Mouse (Mus musculus): Measurements from ENCODE around the gene Bbx. TPM values are rescaled to one million over a fixed set of nuclear protein-coding genes. Genes with fewer than 3 reads are reported as not detected.

Gene Bbx
- polyA plus RNA-seq, 1 experiment from 2014 or later, result 29.9 TPM

- no peaks in the 10 kb centered on the region for H3K9me3 ChIP-seq
- WGBS, result 76% methylated on average over 16 of the region's 16 CpGs
- no peaks in the 10 kb centered on the region for H3K36me3 ChIP-seq
- peaks cover 9% of the 10 kb centered on the region for H3K4me1 ChIP-seq (replicated peaks)
- no peak for ATAC-seq (ENCODE audit: low FRiP score)
- no peak overlapping the region for H3K9ac ChIP-seq
- H3K4me2 ChIP-seq, result no peak overlapping the region
- no peaks in the 10 kb centered on the region for H3K27me3 ChIP-seq
- H3K27ac ChIP-seq, result no peak overlapping the region
- no peak overlapping the region for H3K4me3 ChIP-seq
Observed at GRCm38 (mm10) chr16:50167231-50167982, 264.8 kb downstream of the Bbx start.

GRCm38 (mm10) chr16:50160418-50161271 lies 271.5 kb downstream of the Bbx start:
- WGBS, result 94% methylated on average over 11 of the region's 11 CpGs
- Histone ChIP-seq H3K4me3 (no peak overlapping the region), H3K9ac (no peak overlapping the region), H3K4me2 (no peak overlapping the region), H3K27ac (no peak overlapping the region), H3K9me3 (no peaks in the 10 kb centered on the region), H3K4me1 (replicated peaks) (peaks cover 4% of the 10 kb centered on the region; the same call in 1 of the 2 replicates), H3K36me3 (no peaks in the 10 kb centered on the region), H3K27me3 (no peaks in the 10 kb centered on the region)
- 0 out of 2 replicates have a peak, but pooled peaks have one; percentile 49 for ATAC-seq (ENCODE audit: low FRiP score)

GRCm38 (mm10) chr16:50158546-50158945 lies 273.6 kb downstream of the Bbx start:
- Histone ChIP-seq H3K36me3 (no peaks in the 10 kb centered on the region), H3K9me3 (no peaks in the 10 kb centered on the region; the same call in 1 of the 2 replicates), H3K4me2 (no peak overlapping the region), H3K4me1 (replicated peaks) (no peaks in the 10 kb centered on the region), H3K4me3 (no peak overlapping the region), H3K9ac (no peak overlapping the region), H3K27ac (no peak overlapping the region), H3K27me3 (no peaks in the 10 kb centered on the region)
- no peak for ATAC-seq (ENCODE audit: low FRiP score)
- 92% methylated on average over 5 of the region's 5 CpGs for WGBS

GRCm38 (mm10) chr16:50149606-50150005 lies 282.6 kb downstream of the Bbx start:
- Histone ChIP-seq H3K4me1 (replicated peaks) (no peaks in the 10 kb centered on the region), H3K9ac (no peak overlapping the region), H3K36me3 (no peaks in the 10 kb centered on the region), H3K4me3 (no peak overlapping the region), H3K4me2 (no peak overlapping the region), H3K9me3 (no peaks in the 10 kb centered on the region), H3K27ac (no peak overlapping the region), H3K27me3 (no peaks in the 10 kb centered on the region)
- ATAC-seq (ENCODE audit: low FRiP score), result no peak
- WGBS, result 84% methylated on average over 4 of the region's 4 CpGs

- Histone ChIP-seq H3K9me3 (no peaks in the 10 kb centered on the region), H3K27me3 (no peaks in the 10 kb centered on the region), H3K9ac (no peak overlapping the region), H3K4me1 (replicated peaks) (no peaks in the 10 kb centered on the region), H3K27ac (no peak overlapping the region), H3K4me3 (no peak overlapping the region), H3K4me2 (no peak overlapping the region), H3K36me3 (no peaks in the 10 kb centered on the region)
- WGBS, result 60% methylated on average over 2 of the region's 2 CpGs
- no peak for ATAC-seq (ENCODE audit: low FRiP score)
Observed at GRCm38 (mm10) chr16:50147900-50148299, 284.3 kb downstream of the Bbx start.

Other genes starting within 250 kb of the Bbx start
- gene Ccdc54, start 158.8 kb upstream of the Bbx start, polyA plus RNA-seq (2015; fragmentation: Nextera tagmentation; extraction: Ambion mirVana), result not detected in 2 replicates

Measured in hindbrain, embryonic 13.5 days (tissue).